Mouse (Mus musculus): ENCODE measurements around the gene Gm21425.
"Not testable (repeated sequence)": the region's sequence is repeated elsewhere in the genome, so short reads cannot be mapped to it uniquely, and the experiment has no call there.

The Gm21425 gene

GRCm38 (mm10) chrY:13161668-13162067 is at the start of gene Gm21425:
Gm21425 (plus strand) TSS chrY:13161968.
- TF ChIP-seq GATA4 (IDR thresholded peaks at IDR 0.05; ENCODE audit: insufficient replicate concordance, low read length) = not testable (repeated sequence)

DNA sequence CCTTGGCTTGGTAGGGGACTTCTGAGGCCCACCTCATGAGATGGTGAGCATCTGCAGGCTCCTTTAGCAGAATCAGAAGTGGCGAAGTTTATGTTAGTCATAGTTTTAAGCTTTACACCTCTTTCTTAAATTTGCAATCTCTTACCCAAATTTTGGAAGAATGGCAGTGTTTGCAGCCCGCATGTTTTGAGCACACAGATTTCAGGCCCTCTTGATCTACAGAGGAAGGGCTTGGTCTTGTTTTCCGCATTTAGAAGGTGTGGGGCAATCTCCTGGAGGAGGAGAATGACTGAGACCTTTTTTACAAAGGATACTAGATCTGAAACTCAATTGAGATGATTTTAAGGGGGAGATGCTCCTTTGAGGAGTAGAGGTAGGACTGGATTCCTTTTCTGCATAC is 28.4 kb upstream of the Gm21425 start, which contains the start of gene Gm21891:
Gm21891 (minus strand) TSS at position 101 of the 400 bp plus-strand sequence.
- not testable (repeated sequence) for TF ChIP-seq GATA4 (IDR thresholded peaks at IDR 0.05; ENCODE audit: insufficient replicate concordance, low read length)

Measured in liver, adult (tissue).